Mouse (Mus musculus): ENCODE results near the gene Faah. TPM values are rescaled to one million over a fixed set of nuclear protein-coding genes. Genes with fewer than 3 reads are reported as not detected.

The Faah gene
- polyA plus RNA-seq, 1 experiment = 31.3 TPM

DNA sequence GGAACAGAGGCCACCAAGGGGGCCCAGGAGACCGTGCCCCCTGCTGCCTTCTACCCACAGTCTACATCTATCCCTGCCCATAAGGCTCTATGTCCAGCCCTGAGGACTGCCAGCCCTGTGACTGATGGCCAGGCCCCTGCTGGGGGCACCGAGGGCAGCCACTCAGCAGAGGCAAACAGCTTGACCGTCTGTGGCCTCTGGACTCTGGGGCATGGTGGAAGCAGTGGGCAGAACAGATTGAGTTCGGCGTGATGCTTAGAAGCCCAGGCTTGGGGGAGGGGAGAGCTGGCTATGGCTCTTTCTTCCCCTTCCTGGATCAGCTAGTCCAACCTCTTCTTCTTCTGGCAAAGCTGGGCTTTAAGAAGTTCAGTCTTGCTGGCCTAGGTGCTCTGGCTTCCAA is 64.2 kb downstream of the Faah start:
- WGBS = 61% methylated on average over 5 of the region's 5 CpGs
- DNase-seq (ENCODE audit: low read depth in 1 of 2, low spot score in 2 of 2) = no peak
- H3K27ac ChIP-seq (ENCODE audit: insufficient read depth, low read length) = no peak overlapping the region
- no peak for TF ChIP-seq POLR2A (IDR thresholded peaks at IDR 0.05; ENCODE audit: low read depth, low read length)
- no peak for TF ChIP-seq CTCF (IDR thresholded peaks at IDR 0.05; ENCODE audit: extremely low read depth, insufficient read depth, insufficient read length, insufficient replicate concordance)
- no peaks in the 10 kb centered on the region for H3K4me1 ChIP-seq (ENCODE audit: control insufficient read depth, insufficient read depth, insufficient read length)
- H3K4me3 ChIP-seq (ENCODE audit: extremely low read depth, insufficient read depth, insufficient read length) = no peak overlapping the region
- H3K27me3 ChIP-seq (ENCODE audit: control insufficient read depth, insufficient read depth, low read length) = peaks cover 3% of the 10 kb centered on the region; the same call in 1 of the 2 replicates
- H3K36me3 ChIP-seq (ENCODE audit: control insufficient read depth, insufficient read depth, low read length) = no peaks in the 10 kb centered on the region

DNA sequence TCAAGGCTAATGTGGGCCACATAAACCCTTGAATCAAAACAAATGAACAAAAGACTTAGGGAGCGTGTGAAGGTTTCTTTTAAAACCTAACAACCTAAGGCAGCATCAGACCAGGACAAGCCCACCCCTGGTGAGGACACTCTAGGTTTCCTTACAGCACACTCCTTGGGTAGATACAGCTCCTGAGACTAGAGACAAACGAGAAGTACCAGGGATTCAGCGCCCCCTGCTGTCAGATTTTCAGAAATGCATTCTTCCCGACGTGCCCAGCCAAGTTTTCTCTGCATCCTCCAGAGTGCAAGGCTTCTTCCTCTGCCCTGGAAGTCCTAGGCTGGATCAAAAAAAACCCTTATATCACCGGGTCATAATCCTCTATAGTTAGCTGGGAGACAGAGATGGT is 65.0 kb downstream of the Faah start:
- DNase-seq (ENCODE audit: low read depth in 1 of 2, low spot score in 2 of 2) = peak; percentile 12 to 24
- H3K4me3 ChIP-seq (ENCODE audit: extremely low read depth, insufficient read depth, insufficient read length) = no peak overlapping the region
- H3K27me3 ChIP-seq (ENCODE audit: control insufficient read depth, insufficient read depth, low read length) = peaks cover 3% of the 10 kb centered on the region; the same call in 1 of the 2 replicates
- 15% methylated on average over 6 of the region's 6 CpGs for WGBS
- TF ChIP-seq POLR2A (IDR thresholded peaks at IDR 0.05; ENCODE audit: low read depth, low read length) (no peak), CTCF (IDR thresholded peaks at IDR 0.05; ENCODE audit: extremely low read depth, insufficient read depth, insufficient read length, insufficient replicate concordance) (peak; percentile 61; the same call in 1 of the 2 replicates)
- no peak overlapping the region for H3K27ac ChIP-seq (ENCODE audit: insufficient read depth, low read length)
- H3K36me3 ChIP-seq (ENCODE audit: control insufficient read depth, insufficient read depth, low read length) = no peaks in the 10 kb centered on the region
- H3K4me1 ChIP-seq (ENCODE audit: control insufficient read depth, insufficient read depth, insufficient read length) = no peaks in the 10 kb centered on the region

DNA sequence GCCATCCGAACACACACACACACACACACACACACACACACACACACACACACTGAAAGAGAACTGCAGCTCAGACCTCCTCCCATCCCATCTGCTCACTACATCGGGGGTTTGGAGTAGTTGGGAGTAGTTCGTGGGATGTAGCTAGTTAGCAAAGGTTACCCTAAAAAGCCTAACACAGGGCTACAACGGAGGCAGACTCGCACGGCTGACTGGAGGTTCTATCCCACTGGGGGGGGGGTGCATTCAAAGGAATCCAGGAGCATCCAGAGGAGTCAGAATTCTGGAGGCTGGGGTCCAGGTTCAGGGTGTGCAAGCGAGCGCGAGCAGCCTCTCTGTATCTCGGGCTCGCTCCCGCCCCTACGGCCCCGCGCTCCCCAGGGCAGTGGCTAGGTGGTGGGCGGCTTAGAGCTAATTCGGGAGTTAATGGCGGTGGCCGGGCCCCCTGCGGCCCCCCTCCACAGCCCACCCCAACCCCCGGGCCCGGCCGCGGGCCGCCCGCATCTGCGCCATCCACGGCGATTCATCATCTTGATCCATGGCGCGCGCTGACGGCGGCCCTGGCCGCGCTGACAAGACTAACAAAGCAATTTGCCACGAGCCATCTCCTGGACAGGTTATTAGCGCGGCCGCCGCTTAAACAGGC is 73.9 kb downstream of the Faah start:
- Histone ChIP-seq H3K4me3 (ENCODE audit: extremely low read depth, insufficient read depth, insufficient read length) (no peak overlapping the region), H3K4me1 (ENCODE audit: control insufficient read depth, insufficient read depth, insufficient read length) (0 out of 2 replicates have a peak, but pooled peaks cover 2% of the 10 kb centered on the region), H3K36me3 (ENCODE audit: control insufficient read depth, insufficient read depth, low read length) (no peaks in the 10 kb centered on the region), H3K27ac (ENCODE audit: insufficient read depth, low read length) (no peak overlapping the region), H3K27me3 (ENCODE audit: control insufficient read depth, insufficient read depth, low read length) (peaks cover 26% of the 10 kb centered on the region)
- TF ChIP-seq POLR2A (IDR thresholded peaks at IDR 0.05; ENCODE audit: low read depth, low read length) (no peak), CTCF (IDR thresholded peaks at IDR 0.05; ENCODE audit: extremely low read depth, insufficient read depth, insufficient read length, insufficient replicate concordance) (no peak)
- no peak for DNase-seq (ENCODE audit: low read depth in 1 of 2, low spot score in 2 of 2)
- 6% methylated on average over 40 of the region's 41 CpGs for WGBS

DNA sequence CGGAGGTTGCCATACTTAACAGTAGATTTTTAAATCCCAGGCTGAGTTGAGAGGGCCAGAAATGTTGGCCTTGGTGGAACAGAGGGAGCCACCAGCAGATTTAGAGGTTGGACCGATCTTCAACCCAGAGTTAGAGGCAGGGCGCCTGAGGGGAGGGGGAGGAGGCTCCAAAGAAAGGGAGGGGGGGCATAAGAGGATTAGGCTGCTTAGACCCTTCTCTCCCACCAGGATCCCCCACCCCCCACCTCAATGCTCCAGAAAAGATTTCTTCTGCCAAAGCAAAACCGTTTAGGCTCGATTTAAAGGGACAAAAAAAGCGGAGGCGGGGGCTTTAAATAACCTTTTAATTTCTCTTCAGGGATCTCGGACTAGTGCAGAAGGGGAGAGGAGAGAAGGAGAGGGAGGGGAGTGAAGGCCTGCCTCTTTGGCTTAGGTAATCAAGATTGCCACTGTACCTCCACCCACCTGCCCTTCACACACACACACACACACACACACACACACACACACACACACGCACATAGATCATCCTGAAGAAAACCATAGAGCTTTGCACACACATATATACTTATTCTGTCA is 76.4 kb downstream of the Faah start:
- H3K27ac ChIP-seq (ENCODE audit: insufficient read depth, low read length) = no peak overlapping the region
- H3K4me3 ChIP-seq (ENCODE audit: extremely low read depth, insufficient read depth, insufficient read length) = no peak overlapping the region
- H3K27me3 ChIP-seq (ENCODE audit: control insufficient read depth, insufficient read depth, low read length) = peaks cover 43% of the 10 kb centered on the region
- no peaks in the 10 kb centered on the region for H3K36me3 ChIP-seq (ENCODE audit: control insufficient read depth, insufficient read depth, low read length)
- WGBS = 25% methylated on average over 9 of the region's 9 CpGs
- TF ChIP-seq POLR2A (IDR thresholded peaks at IDR 0.05; ENCODE audit: low read depth, low read length) (no peak), CTCF (IDR thresholded peaks at IDR 0.05; ENCODE audit: extremely low read depth, insufficient read depth, insufficient read length, insufficient replicate concordance) (no peak)
- H3K4me1 ChIP-seq (ENCODE audit: control insufficient read depth, insufficient read depth, insufficient read length) = 0 out of 2 replicates have a peak, but pooled peaks cover 2% of the 10 kb centered on the region
- no peak for DNase-seq (ENCODE audit: low read depth in 1 of 2, low spot score in 2 of 2)

DNA sequence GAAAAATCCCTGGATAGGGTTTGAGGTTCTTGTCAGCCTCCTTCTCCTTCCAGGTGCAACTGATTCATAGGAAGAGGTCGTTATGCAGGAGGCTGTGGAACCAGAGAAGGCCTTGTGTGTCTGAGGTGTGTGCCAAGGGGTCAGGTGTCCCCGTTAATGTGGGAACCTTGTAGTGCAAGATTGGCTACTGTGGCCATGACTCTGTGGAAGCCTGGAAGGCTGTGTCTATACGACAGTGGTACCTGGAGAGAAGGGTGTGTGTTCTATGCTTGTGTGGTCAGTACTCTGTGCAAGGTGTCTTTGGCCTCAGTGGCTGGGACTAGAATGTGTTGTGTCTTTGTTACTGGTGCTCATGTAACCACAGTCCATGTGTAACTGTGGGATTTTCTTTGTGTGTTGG is 77.0 kb downstream of the Faah start:
- TF ChIP-seq CTCF (IDR thresholded peaks at IDR 0.05; ENCODE audit: extremely low read depth, insufficient read depth, insufficient read length, insufficient replicate concordance) (no peak), POLR2A (IDR thresholded peaks at IDR 0.05; ENCODE audit: low read depth, low read length) (no peak)
- H3K36me3 ChIP-seq (ENCODE audit: control insufficient read depth, insufficient read depth, low read length) = no peaks in the 10 kb centered on the region
- peaks cover 2% of the 10 kb centered on the region; the same call in 1 of the 2 replicates for H3K4me1 ChIP-seq (ENCODE audit: control insufficient read depth, insufficient read depth, insufficient read length)
- DNase-seq (ENCODE audit: low read depth in 1 of 2, low spot score in 2 of 2) = no peak
- H3K4me3 ChIP-seq (ENCODE audit: extremely low read depth, insufficient read depth, insufficient read length) = no peak overlapping the region
- WGBS = 28% methylated on average over 3 of the region's 3 CpGs
- H3K27ac ChIP-seq (ENCODE audit: insufficient read depth, low read length) = no peak overlapping the region
- H3K27me3 ChIP-seq (ENCODE audit: control insufficient read depth, insufficient read depth, low read length) = peaks cover 44% of the 10 kb centered on the region

DNA sequence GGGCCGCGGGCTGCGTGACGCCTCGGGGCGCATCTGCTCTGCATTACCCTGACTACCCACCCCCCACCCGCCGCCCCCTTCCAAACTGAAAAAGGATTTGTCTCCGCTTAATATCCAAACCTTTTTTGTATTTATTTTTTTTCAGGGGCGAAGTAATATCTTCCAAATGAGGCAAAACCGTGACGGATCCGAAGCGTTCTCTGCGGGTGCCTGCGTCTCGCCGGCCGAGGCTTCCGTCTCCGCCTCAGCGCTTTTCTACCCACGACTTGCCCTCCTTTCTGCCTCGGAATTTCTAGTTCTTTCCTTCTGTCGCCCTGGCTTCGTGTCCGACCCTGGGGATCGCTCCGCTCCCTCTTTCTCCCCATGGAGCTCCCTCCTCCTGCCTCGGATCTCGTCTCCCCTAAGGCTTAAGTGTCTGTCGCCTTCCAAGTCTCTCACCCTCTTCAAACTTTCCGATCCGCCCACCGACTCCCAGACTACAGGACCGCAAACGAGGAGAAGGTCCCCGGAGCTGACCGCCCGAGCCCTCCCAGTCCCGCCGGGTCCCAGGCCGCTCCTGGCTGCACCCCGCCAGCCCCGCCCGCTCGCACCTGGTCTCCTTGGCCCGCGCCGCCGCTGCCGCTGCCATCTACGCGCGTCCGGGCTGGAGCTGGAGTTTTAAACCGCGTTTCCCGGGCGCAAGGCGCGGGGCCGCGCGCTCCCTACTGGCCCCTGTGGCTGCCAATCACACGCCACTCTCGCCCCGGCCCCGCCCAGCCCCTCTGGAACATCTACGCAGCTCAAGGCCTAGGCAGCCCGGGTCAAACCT is 78.2 kb downstream of the Faah start, which contains the start of gene Dmbx1:
TSS of gene Dmbx1 (minus strand) at position 632 of the 808 bp plus-strand sequence.
- no peak for DNase-seq (ENCODE audit: low read depth in 1 of 2, low spot score in 2 of 2)
- H3K27ac ChIP-seq (ENCODE audit: insufficient read depth, low read length) = no peak within 1 kb of the TSS
- H3K36me3 ChIP-seq (ENCODE audit: control insufficient read depth, insufficient read depth, low read length) = no peaks in the 10 kb centered on the region
- no peak within 1 kb of the TSS for H3K4me3 ChIP-seq (ENCODE audit: extremely low read depth, insufficient read depth, insufficient read length)
- WGBS = 2% methylated on average over 71 of the region's 71 CpGs
- peaks cover 45% of the 10 kb centered on the region for H3K27me3 ChIP-seq (ENCODE audit: control insufficient read depth, insufficient read depth, low read length)
- H3K4me1 ChIP-seq (ENCODE audit: control insufficient read depth, insufficient read depth, insufficient read length) = peaks cover 2% of the 10 kb centered on the region; the same call in 1 of the 2 replicates
- TF ChIP-seq POLR2A (IDR thresholded peaks at IDR 0.05; ENCODE audit: low read depth, low read length) = no peak
- no peak for TF ChIP-seq CTCF (IDR thresholded peaks at IDR 0.05; ENCODE audit: extremely low read depth, insufficient read depth, insufficient read length, insufficient replicate concordance)

All from spleen, adult 2 months (tissue).